Mouse (Mus musculus) urinary bladder, postnatal 14 days (tissue): Measurements from ENCODE around the gene Gng7.
A peak's percentile ranks its signal among the peaks of the same experiment; 100 is the strongest.

Source experiments
- DNase-seq: peaks from one replicate; pipeline ENCODE4 v3.0.0; 2021; ENCODE audit warnings: low spot score

Gene Gng7

DNA sequence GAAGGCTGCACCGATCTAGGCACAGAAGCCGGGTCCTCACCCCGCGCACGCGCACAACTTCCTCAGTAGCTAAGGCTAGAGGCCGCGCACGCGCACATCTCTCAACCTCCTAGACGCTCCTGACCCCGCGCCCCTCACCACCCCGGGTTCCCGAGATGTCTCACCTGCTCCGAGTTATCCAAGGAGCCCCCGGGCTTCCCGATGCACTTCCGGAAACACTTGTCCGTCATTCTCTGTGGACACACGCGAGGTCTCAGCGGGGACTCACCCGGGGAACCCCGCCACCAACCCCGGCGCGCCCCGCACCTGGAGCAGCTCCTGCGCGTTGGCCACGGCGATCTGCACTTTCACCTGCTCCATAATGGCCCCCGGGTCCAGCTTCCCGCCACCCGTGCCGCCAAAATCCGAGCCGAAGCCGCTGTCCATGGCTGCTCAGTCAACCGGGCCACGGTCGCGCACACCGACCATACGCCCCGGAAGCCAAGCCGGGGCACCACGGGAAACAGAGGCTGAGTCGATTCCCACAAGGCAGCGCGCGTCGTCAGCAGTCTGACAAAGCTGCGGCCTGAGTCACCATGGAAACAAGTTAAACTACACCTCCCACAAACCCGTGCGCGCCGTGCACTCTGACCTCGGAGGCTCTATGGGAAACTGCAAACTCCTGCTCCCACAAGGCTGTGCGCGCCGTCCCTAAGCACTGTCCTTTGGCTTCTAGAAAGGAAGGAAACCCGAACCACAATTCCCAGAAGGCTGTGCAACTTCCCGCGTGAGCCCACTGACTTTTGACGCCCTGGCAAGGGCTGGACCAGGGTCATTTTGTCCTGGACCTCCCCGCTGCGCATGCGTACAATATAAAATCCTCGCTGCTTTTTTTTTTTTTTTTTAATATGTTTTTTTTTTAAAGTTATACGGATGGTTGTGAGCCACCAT is 114.2 kb downstream of the Gng7 start, which contains the start of gene Timm13:
Timm13 (minus strand) TSS at position 652 of the 930 bp plus-strand sequence.
- peak; percentile 97 for DNase-seq

- no peak for DNase-seq
Observed at GRCm38 (mm10) chr10:80899591-80900317, 115.0 kb downstream of the Gng7 start.

DNA sequence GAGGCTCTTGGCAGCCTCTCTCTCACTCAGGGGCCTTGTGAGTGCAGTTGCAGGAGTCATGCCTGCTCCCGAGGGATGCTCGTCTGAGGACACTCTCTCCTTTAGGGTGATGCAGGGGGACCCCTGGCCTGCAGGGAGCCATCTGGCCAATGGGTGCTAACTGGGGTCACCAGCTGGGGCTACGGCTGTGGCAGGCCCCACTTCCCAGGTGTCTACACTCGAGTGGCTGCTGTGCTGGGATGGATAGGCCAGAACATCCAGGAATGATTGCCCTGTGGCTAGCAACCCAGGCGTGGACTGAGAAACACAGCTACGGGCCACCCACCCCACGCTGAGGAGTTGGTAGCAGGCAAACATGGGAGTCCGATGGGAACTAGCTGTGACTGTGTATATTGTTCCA is 115.7 kb downstream of the Gng7 start:
- DNase-seq = no peak
